ENCODE assay signal across 15 mouse cellular contexts in genomic region chr2:170427704-170428103, GRCm38 (mm10). TPM values are rescaled to one million over a fixed set of nuclear protein-coding genes. Genes with fewer than 3 reads are reported as not detected.
A peak's percentile ranks its signal among the peaks of the same experiment; 100 is the strongest.
DNase-seq lines count a peak whose midpoint lies in the region; ATAC-seq and TF ChIP-seq lines count a peak whose summit lies in the region.
"Had no signal": no experiment of that assay in that cellular context is flagged by ENCODE, and none has a peak within 500 bp of the region (broad histone marks: within the 10 kb centered on the region; RNA-seq: fewer than 3 reads in every experiment).

Gene Bcas1 (minus strand): TSS chr2:170427845.

- 83% methylated on average over 8 of the region's 8 CpGs for WGBS in hindbrain, embryonic 13.5 days
- 83% methylated on average over 8 of the region's 8 CpGs for WGBS in hindbrain, embryonic 11.5 days
- 50% methylated on average over 8 of the region's 8 CpGs for WGBS in liver, embryonic 12.5 days (ENCODE audit: insufficient replicate concordance)
- 86% methylated on average over 8 of the region's 8 CpGs for WGBS in heart, adult 2 months

- no peaks in the 10 kb centered on the region for H3K4me1 ChIP-seq in hindbrain, embryonic 13.5 days (replicated peaks)
- H3K4me1 ChIP-seq in hindbrain, embryonic 11.5 days (replicated peaks; ENCODE audit: control insufficient read depth, insufficient read depth, low read length): no peaks in the 10 kb centered on the region
- H3K4me1 ChIP-seq in liver, embryonic 12.5 days: no peaks in the 10 kb centered on the region
- H3K4me1 ChIP-seq in heart, adult 2 months (ENCODE audit: control insufficient read depth, insufficient read depth, low read length): no peaks in the 10 kb centered on the region

- TF ChIP-seq CTCF in heart, adult 2 months (IDR thresholded peaks at IDR 0.05): no peak

- H3K79me2 ChIP-seq in heart, adult 2 months (replicated peaks; ENCODE audit: control insufficient read depth, insufficient read depth, low read length): no peaks in the 10 kb centered on the region

- H3K9ac ChIP-seq in hindbrain, embryonic 13.5 days: no peak within 1 kb of the TSS
- no peak within 1 kb of the TSS for H3K9ac ChIP-seq in hindbrain, embryonic 11.5 days (ENCODE audit: low read depth, low read length)
- H3K9ac ChIP-seq in liver, embryonic 12.5 days: no peak within 1 kb of the TSS
- no peak within 1 kb of the TSS for H3K9ac ChIP-seq in heart, adult 2 months (ENCODE audit: low read depth, low read length)

- no peak for ATAC-seq in hindbrain, embryonic 13.5 days (ENCODE audit: low FRiP score)
- no peak for ATAC-seq in hindbrain, embryonic 11.5 days (ENCODE audit: low FRiP score)
- peak; percentile 61 for ATAC-seq in liver, embryonic 12.5 days

- H3K9me3 ChIP-seq in hindbrain, embryonic 13.5 days: no peaks in the 10 kb centered on the region
- H3K9me3 ChIP-seq in hindbrain, embryonic 11.5 days (ENCODE audit: control insufficient read depth, low read length): no peaks in the 10 kb centered on the region
- no peaks in the 10 kb centered on the region for H3K9me3 ChIP-seq in liver, embryonic 12.5 days (replicated peaks)

- no peak within 1 kb of the TSS for H3K4me2 ChIP-seq in hindbrain, embryonic 13.5 days
- no peak within 1 kb of the TSS for H3K4me2 ChIP-seq in hindbrain, embryonic 11.5 days (replicated peaks; ENCODE audit: low read depth, low read length)
- no peak within 1 kb of the TSS for H3K4me2 ChIP-seq in liver, embryonic 12.5 days

- H3K27ac ChIP-seq in hindbrain, embryonic 13.5 days: no peak within 1 kb of the TSS
- H3K27ac ChIP-seq in hindbrain, embryonic 11.5 days (ENCODE audit: low read depth, low read length): no peak within 1 kb of the TSS
- peak within 1 kb of the TSS; percentile 28; the same call in 1 of the 2 replicates for H3K27ac ChIP-seq in liver, embryonic 12.5 days
- no peak within 1 kb of the TSS for H3K27ac ChIP-seq in heart, adult 2 months

- no peak for TF ChIP-seq POLR2A in heart, adult 2 months (IDR thresholded peaks at IDR 0.05; ENCODE audit: insufficient read depth, low read depth, low read length)

- 0 out of 2 replicates have a peak, but pooled peaks cover 2% of the 10 kb centered on the region for H3K27me3 ChIP-seq in hindbrain, embryonic 13.5 days
- H3K27me3 ChIP-seq in hindbrain, embryonic 11.5 days (ENCODE audit: control insufficient read depth, insufficient read depth, low read length): no peaks in the 10 kb centered on the region
- H3K27me3 ChIP-seq in liver, embryonic 12.5 days (replicated peaks): no peaks in the 10 kb centered on the region
- H3K27me3 ChIP-seq in heart, adult 2 months (ENCODE audit: control insufficient read depth, insufficient read depth, low read length): no peaks in the 10 kb centered on the region

- TF ChIP-seq EP300 in heart, adult 2 months (IDR thresholded peaks at IDR 0.05; ENCODE audit: insufficient read depth, low read depth, low read length): no peak

- no peak for DNase-seq in hindbrain, embryonic 11.5 days (ENCODE audit: low spot score)
- peak; percentile 73 for DNase-seq in urinary bladder, postnatal 14 days (ENCODE audit: low spot score)
- no peak for DNase-seq in urinary bladder, postnatal 10 days (ENCODE audit: low spot score)
- DNase-seq in embryo, embryonic 10 days (ENCODE audit: low spot score): no peak
- no peak for DNase-seq in heart, adult 8-10 months (ENCODE audit: low spot score)
- DNase-seq in heart, adult 2 months: no peak
- DNase-seq: cerebellum, postnatal 25 days; gastrocnemius, postnatal 14 days; kidney, postnatal 4 days; right cerebral cortex, postnatal 4 days; thymus, postnatal 14 days had no signal

- intact Hi-C loops in heart, adult 2 months (cut with DNase I): no loop called here

- H3K4me3 ChIP-seq in hindbrain, embryonic 13.5 days: no peak within 1 kb of the TSS
- no peak within 1 kb of the TSS for H3K4me3 ChIP-seq in hindbrain, embryonic 11.5 days (ENCODE audit: low read depth, low read length)
- H3K4me3 ChIP-seq in liver, embryonic 12.5 days: 0 out of 2 replicates have a peak within 1 kb of the TSS, but pooled peaks have one; percentile 3
- no peak within 1 kb of the TSS for H3K4me3 ChIP-seq in heart, adult 2 months

- H3K36me3 ChIP-seq in hindbrain, embryonic 13.5 days: no peaks in the 10 kb centered on the region
- H3K36me3 ChIP-seq in hindbrain, embryonic 11.5 days (ENCODE audit: control insufficient read depth, insufficient read depth, low read length): no peaks in the 10 kb centered on the region
- no peaks in the 10 kb centered on the region for H3K36me3 ChIP-seq in liver, embryonic 12.5 days
- H3K36me3 ChIP-seq in heart, adult 2 months (ENCODE audit: control insufficient read depth, insufficient read depth, low read length): no peaks in the 10 kb centered on the region

RNA-seq across cellular contexts. Expression of gene Bcas1, which starts in this region (rescaled TPM):
- 13.8 and 17.9 TPM in 2 replicates for polyA plus RNA-seq in hindbrain, embryonic 13.5 days (2015; fragmentation: Nextera tagmentation; extraction: Ambion mirVana)
- polyA plus RNA-seq in hindbrain, embryonic 11.5 days (2014; fragmentation: Nextera tagmentation; extraction: Ambion mirVana): 1.8 and 1.9 TPM in 2 replicates
- polyA plus RNA-seq in liver, embryonic 12.5 days (2016; fragmentation: Nextera tagmentation; extraction: Ambion mirVana): 5.2 and 5.7 TPM in 2 replicates
- total RNA-seq in heart, adult 8-10 months (2022): under 1 TPM in 3 of 4 experiments, not detected in 1; 0.11 to 0.22 (median 0.19) TPM
- total RNA-seq in heart, adult 2 months (2021): under 1 TPM; 0.14 to 0.26 TPM
- 0.35 and 1.1 TPM in 2 replicates for polyA plus RNA-seq in heart, adult 2 months (2012; rRNA removed)
- total RNA-seq: hematopoietic stem cell, adult 5-6 weeks; megakaryocyte-erythroid progenitor cell, adult 5-6 weeks had no signal
